Mouse (Mus musculus) heart, embryonic 16.5 days (tissue): ENCODE results near the gene Tcf21. TPM values are rescaled to one million over a fixed set of nuclear protein-coding genes. Genes with fewer than 3 reads are reported as not detected.

Experiments used
- ATAC-seq: fragments of 200-750 bp; cut with Nextera tagmentation; replicated peaks from 2 replicates; pipeline ENCODE4 v1.8.0; 2017; ENCODE audit warnings: moderate number of reproducible peaks; ENCODE audit not compliant: insufficient read depth, low FRiP score; ENCODE audit errors: extremely low read depth
- H3K27ac ChIP-seq: fragments of 300-500 bp; sonication (generic); 2 replicates; pipeline ENCODE4 v1.5.1; 2014; ENCODE audit warnings: mild to moderate bottlenecking, low read length, control low read depth, moderate library complexity
- H3K27me3 ChIP-seq: fragments of 300-500 bp; sonication (generic); 2 replicates; pipeline ENCODE4 v1.6.1; 2014; ENCODE audit warnings: low read length, mixed read lengths; ENCODE audit not compliant: control insufficient read depth, insufficient read depth
- H3K36me3 ChIP-seq: fragments of 300-500 bp; sonication (generic); 2 replicates; pipeline ENCODE4 v1.6.1; 2014; ENCODE audit not compliant: control insufficient read depth, insufficient read depth
- H3K4me1 ChIP-seq: fragments of 300-500 bp; sonication (generic); 2 replicates; pipeline ENCODE4 v1.6.1; 2014; ENCODE audit warnings: low read length, mixed read lengths; ENCODE audit not compliant: control insufficient read depth, insufficient read depth
- H3K4me2 ChIP-seq: fragments of 300-500 bp; sonication (generic); 2 replicates; pipeline ENCODE4 v1.6.1; 2014; ENCODE audit warnings: low read depth, mild to moderate bottlenecking, control low read depth, low read length
- H3K4me3 ChIP-seq: fragments of 300-500 bp; sonication (generic); 2 replicates; pipeline ENCODE4 v1.5.1; 2014; ENCODE audit warnings: mild to moderate bottlenecking, control low read depth, low read length
- H3K9ac ChIP-seq: fragments of 300-500 bp; sonication (generic); 2 replicates; pipeline ENCODE4 v1.6.1; 2014; ENCODE audit warnings: low read length, control low read depth
- H3K9me3 ChIP-seq: fragments of 300-500 bp; sonication (generic); replicated peaks from 2 replicates; pipeline ENCODE4 v1.6.1; 2016; ENCODE audit warnings: low read length; ENCODE audit not compliant: control insufficient read depth
- WGBS: fragments of 180-500 bp; shearing (Covaris S2); extraction: QIAGEN DNeasy Blood & Tissue Kit; methylation state at CpG from one replicate; pipeline ENCODE4 v1.1.7; 2014; 5-methylcytosine and 5-hydroxymethylcytosine counted together
- polyA plus RNA-seq: library from polyadenylated mRNA; unstranded; fragments of >200 nt; fragmentation: Nextera tagmentation; extraction: Ambion mirVana; gene quantifications from 2 replicates; pipeline ENCODE4 v1.2.1, GENCODE M21; 2015

The Tcf21 gene
- polyA plus RNA-seq, 1 experiment from 2014 or later = 51.4 TPM

GRCm38 (mm10) chr10:22818600-22819238 lies 1.3 kb downstream of the Tcf21 start:
- ATAC-seq = no peak
- H3K4me1 ChIP-seq = peaks cover 7% of the 10 kb centered on the region
- H3K4me2 ChIP-seq = peak overlapping the region; percentile 53
- H3K9me3 ChIP-seq = no peaks in the 10 kb centered on the region
- H3K9ac ChIP-seq = peak overlapping the region; percentile 73
- WGBS = 3% methylated on average over 12 of the region's 12 CpGs
- no peaks in the 10 kb centered on the region for H3K36me3 ChIP-seq
- peak overlapping the region; percentile 79 for H3K27ac ChIP-seq
- H3K27me3 ChIP-seq = peaks cover 71% of the 10 kb centered on the region
- H3K4me3 ChIP-seq = peak overlapping the region; percentile 55

GRCm38 (mm10) chr10:22817976-22818375 lies 2.0 kb downstream of the Tcf21 start:
- H3K4me3 ChIP-seq = peak overlapping the region; percentile 41
- H3K9ac ChIP-seq = peak overlapping the region; percentile 62
- H3K27ac ChIP-seq = peak overlapping the region; percentile 42
- H3K4me2 ChIP-seq = no peak overlapping the region; the same call in 1 of the 2 replicates
- ATAC-seq = no peak
- peaks cover 11% of the 10 kb centered on the region for H3K4me1 ChIP-seq
- H3K27me3 ChIP-seq = peaks cover 71% of the 10 kb centered on the region
- no peaks in the 10 kb centered on the region for H3K9me3 ChIP-seq
- no peaks in the 10 kb centered on the region for H3K36me3 ChIP-seq
- 22% methylated on average over 4 of the region's 4 CpGs for WGBS

- Histone ChIP-seq H3K4me1 (peaks cover 11% of the 10 kb centered on the region), H3K27me3 (peaks cover 68% of the 10 kb centered on the region)
Measured at GRCm38 (mm10) chr10:22817561-22817960, 2.4 kb downstream of the Tcf21 start.

GRCm38 (mm10) chr10:22816237-22816762 lies 3.7 kb downstream of the Tcf21 start:
- no peaks in the 10 kb centered on the region for H3K36me3 ChIP-seq
- peaks cover 67% of the 10 kb centered on the region for H3K27me3 ChIP-seq
- peak overlapping the region; percentile 39 for H3K4me3 ChIP-seq
- peak overlapping the region; percentile 52 for H3K9ac ChIP-seq
- H3K4me1 ChIP-seq = peaks cover 11% of the 10 kb centered on the region
- peak overlapping the region; percentile 59 for H3K27ac ChIP-seq
- H3K9me3 ChIP-seq = no peaks in the 10 kb centered on the region
- peak overlapping the region; percentile 51 for H3K4me2 ChIP-seq
- ATAC-seq = no peak
- 1% methylated on average over 28 of the region's 28 CpGs for WGBS

More at GRCm38 (mm10) chr10:22817561-22817960, 2.4 kb downstream of the Tcf21 start:
- H3K4me3 ChIP-seq = peak overlapping the region; percentile 41
- no peak for ATAC-seq
- H3K9me3 ChIP-seq = no peaks in the 10 kb centered on the region
- H3K4me2 ChIP-seq = no peak overlapping the region; the same call in 1 of the 2 replicates
- 6% methylated on average over 18 of the region's 18 CpGs for WGBS
- no peaks in the 10 kb centered on the region for H3K36me3 ChIP-seq
- H3K27ac ChIP-seq = peak overlapping the region; percentile 73
- peak overlapping the region; percentile 62 for H3K9ac ChIP-seq

- peaks cover 68% of the 10 kb centered on the region for H3K27me3 ChIP-seq
- H3K9ac ChIP-seq = peak overlapping the region; percentile 52
- peak overlapping the region; percentile 39 for H3K4me3 ChIP-seq
Measured at GRCm38 (mm10) chr10:22815461-22816236, 4.3 kb downstream of the Tcf21 start.

GRCm38 (mm10) chr10:22814771-22815170 lies 5.2 kb downstream of the Tcf21 start:
- peak overlapping the region; percentile 63 for H3K27ac ChIP-seq
- no peak for ATAC-seq
- H3K9me3 ChIP-seq = no peaks in the 10 kb centered on the region
- H3K4me3 ChIP-seq = peak overlapping the region; percentile 22; the same call in 1 of the 2 replicates
- H3K4me2 ChIP-seq = peak overlapping the region; percentile 37; the same call in 1 of the 2 replicates
- H3K27me3 ChIP-seq = peaks cover 65% of the 10 kb centered on the region
- no peak overlapping the region for H3K9ac ChIP-seq
- peaks cover 11% of the 10 kb centered on the region for H3K4me1 ChIP-seq
- WGBS = 6% methylated on average over 2 of the region's 2 CpGs
- H3K36me3 ChIP-seq = no peaks in the 10 kb centered on the region

More at GRCm38 (mm10) chr10:22815461-22816236, 4.3 kb downstream of the Tcf21 start:
- Histone ChIP-seq H3K4me2 (peak overlapping the region; percentile 51), H3K27ac (peak overlapping the region; percentile 59), H3K4me1 (peaks cover 11% of the 10 kb centered on the region), H3K36me3 (no peaks in the 10 kb centered on the region), H3K9me3 (no peaks in the 10 kb centered on the region)
- 10% methylated on average over 19 of the region's 19 CpGs for WGBS
- ATAC-seq = no peak

GRCm38 (mm10) chr10:22814294-22814693 lies 5.7 kb downstream of the Tcf21 start:
- WGBS = under 1% methylated on average over 6 of the region's 8 CpGs
- Histone ChIP-seq H3K4me2 (peak overlapping the region; percentile 26; the same call in 1 of the 2 replicates), H3K9me3 (no peaks in the 10 kb centered on the region), H3K36me3 (no peaks in the 10 kb centered on the region), H3K4me3 (0 out of 2 replicates have a peak overlapping the region, but pooled peaks have one; percentile 14), H3K27me3 (peaks cover 60% of the 10 kb centered on the region), H3K4me1 (peaks cover 9% of the 10 kb centered on the region), H3K27ac (no peak overlapping the region), H3K9ac (no peak overlapping the region)
- ATAC-seq = no peak

GRCm38 (mm10) chr10:22813317-22813960 lies 6.5 kb downstream of the Tcf21 start:
- peak overlapping the region; percentile 52 for H3K9ac ChIP-seq
- H3K27ac ChIP-seq = peak overlapping the region; percentile 37
- H3K4me2 ChIP-seq = peak overlapping the region; percentile 61
- no peaks in the 10 kb centered on the region for H3K36me3 ChIP-seq
- H3K9me3 ChIP-seq = no peaks in the 10 kb centered on the region
- peaks cover 9% of the 10 kb centered on the region for H3K4me1 ChIP-seq
- peak overlapping the region; percentile 37 for H3K4me3 ChIP-seq
- peak; percentile 69 for ATAC-seq
- peaks cover 53% of the 10 kb centered on the region for H3K27me3 ChIP-seq
- 2% methylated on average over 18 of the region's 18 CpGs for WGBS
